Mouse (Mus musculus): ENCODE measurements at regions not wholly inside any gene's neighbourhood (a gene's known extent, or its start where the extent isn't known, plus 50 kb on each side); places are given as distances from the start of the nearest gene placed in this dataset.

DNA sequence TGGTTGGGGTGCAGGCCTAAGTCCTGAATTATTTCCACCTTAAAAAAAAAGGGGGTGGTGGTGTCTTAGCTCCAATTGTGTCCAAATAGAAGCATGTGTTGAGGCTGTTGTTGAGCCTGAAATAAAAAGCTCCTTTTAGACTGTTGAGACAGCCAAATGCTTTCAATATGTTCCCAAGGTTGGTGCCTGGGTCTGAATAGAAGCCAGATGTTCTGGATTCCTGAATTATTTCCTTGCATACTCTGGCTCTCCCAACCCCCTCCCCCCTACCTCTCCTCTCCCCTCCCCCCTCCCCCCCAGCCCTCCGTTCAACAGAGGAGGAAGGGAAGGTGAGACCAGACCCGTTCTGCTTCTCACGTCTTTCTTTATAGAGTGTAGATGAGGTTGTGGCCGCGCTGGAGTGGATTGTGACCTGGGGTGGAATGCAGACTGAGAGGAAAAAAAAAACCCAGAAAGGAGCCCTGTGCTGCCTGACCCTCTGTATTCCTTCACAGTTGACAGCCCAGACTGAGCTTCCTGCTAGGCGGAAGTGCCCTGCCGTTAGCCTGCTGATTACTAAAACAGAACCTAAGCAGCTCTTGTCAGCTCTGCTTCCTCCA is 50.9 kb upstream of the Ubash3b start:
- WGBS = under 1% methylated on average over 7 of the region's 7 CpGs
- H3K36me3 ChIP-seq (ENCODE audit: control insufficient read depth, insufficient read depth, low read length) = no peaks in the 10 kb centered on the region
- TF ChIP-seq CTCF (IDR thresholded peaks at IDR 0.05; ENCODE audit: extremely low read depth, insufficient read length, insufficient replicate concordance, low read depth, low read length) = no peak
- 0 out of 2 replicates have a peak, but pooled peaks have one; percentile 14 for TF ChIP-seq POLR2A (IDR thresholded peaks at IDR 0.05; ENCODE audit: low read depth, low read length)
- peak overlapping the region; percentile 37 for H3K4me3 ChIP-seq (ENCODE audit: low read depth, low read length)
- H3K27ac ChIP-seq (ENCODE audit: insufficient read depth, low read depth, low read length) = no peak overlapping the region
- H3K4me1 ChIP-seq (ENCODE audit: control insufficient read depth, insufficient read depth, insufficient read length, low read length) = no peaks in the 10 kb centered on the region
- H3K27me3 ChIP-seq (ENCODE audit: control insufficient read depth, insufficient read depth, low read length) = no peaks in the 10 kb centered on the region

- 62% methylated on average over 10 of the region's 10 CpGs for WGBS
- H3K4me3 ChIP-seq (ENCODE audit: low read depth, low read length) = no peak overlapping the region
- no peaks in the 10 kb centered on the region for H3K27me3 ChIP-seq (ENCODE audit: control insufficient read depth, insufficient read depth, low read length)
- no peak for TF ChIP-seq CTCF (IDR thresholded peaks at IDR 0.05; ENCODE audit: extremely low read depth, insufficient read length, insufficient replicate concordance, low read depth, low read length)
- TF ChIP-seq POLR2A (IDR thresholded peaks at IDR 0.05; ENCODE audit: low read depth, low read length) = no peak
- no peak overlapping the region for H3K27ac ChIP-seq (ENCODE audit: insufficient read depth, low read depth, low read length)
- H3K4me1 ChIP-seq (ENCODE audit: control insufficient read depth, insufficient read depth, insufficient read length, low read length) = no peaks in the 10 kb centered on the region
- H3K36me3 ChIP-seq (ENCODE audit: control insufficient read depth, insufficient read depth, low read length) = no peaks in the 10 kb centered on the region
Observed at GRCm38 (mm10) chr9:41211865-41212302, 50.4 kb upstream of the Ubash3b start.
